Mouse (Mus musculus) heart, postnatal 0 days (tissue): Measurements from ENCODE around the gene 1700001L19Rik.

Experiments
- CTCF ChIP-seq: IDR thresholded peaks from 2 replicates; pipeline ENCODE4 v1.5.1; 2016; ENCODE audit warnings: antibody characterized with exemption, control low read depth, low read depth
- EP300 ChIP-seq: IDR thresholded peaks from 2 replicates; pipeline ENCODE4 v1.6.1; 2016; ENCODE audit warnings: antibody characterized with exemption, low read depth

DNA sequence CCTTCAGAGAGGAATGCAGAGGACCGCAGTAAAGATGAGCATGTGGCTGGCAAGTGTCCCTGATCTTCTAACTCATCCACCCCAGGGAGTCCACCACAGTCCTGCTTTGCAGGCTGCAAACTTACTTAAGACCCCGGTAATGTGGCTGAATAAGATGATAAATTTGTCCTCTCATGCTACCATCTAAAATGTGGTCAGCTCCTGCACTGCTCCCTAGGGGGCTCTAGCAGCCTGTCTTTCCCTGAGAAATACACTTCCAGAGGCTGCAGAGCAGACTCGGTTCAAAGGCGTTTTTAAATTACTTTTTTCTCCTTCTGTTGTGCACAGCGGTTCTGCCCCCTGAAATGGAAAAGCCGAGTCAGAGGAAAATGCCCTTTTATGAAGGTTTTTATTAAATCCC, 4.0 kb downstream of the 1700001L19Rik start:
- TF ChIP-seq CTCF = peak; percentile 57
- no peak for TF ChIP-seq EP300
